19 mouse cellular contexts compared by ENCODE assay signal in the genomic region with DNA sequence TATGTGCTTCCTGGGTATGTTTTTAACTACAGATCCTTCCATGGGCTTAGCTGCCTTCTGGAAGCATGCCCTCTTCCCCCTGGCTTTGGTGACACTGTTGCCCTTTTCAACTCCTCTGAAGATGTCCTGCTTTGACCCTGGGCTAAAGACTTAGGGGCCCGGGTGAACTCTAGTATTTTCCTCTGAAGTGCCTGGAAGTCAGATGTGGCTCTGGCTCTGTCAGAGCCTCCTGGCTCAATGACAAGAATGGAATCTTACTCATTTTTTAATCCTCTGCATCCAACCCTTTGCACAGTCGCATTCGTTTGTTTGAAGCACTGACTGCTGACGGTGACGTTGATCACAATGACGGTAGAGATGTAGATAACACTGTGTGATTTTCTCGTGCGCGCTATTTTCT. TPM values are rescaled to one million over a fixed set of nuclear protein-coding genes. Genes with fewer than 3 reads are reported as not detected.
DNase-seq lines count a peak whose midpoint lies in the region; ATAC-seq and TF ChIP-seq lines count a peak whose summit lies in the region.
"Had no signal": no experiment of that assay in that cellular context is flagged by ENCODE, and none has a peak within 500 bp of the region (broad histone marks: within the 10 kb centered on the region; RNA-seq: fewer than 3 reads in every experiment).

No protein-coding gene starts in this region.

- WGBS in heart, embryonic 12.5 days: 44% methylated on average over 9 of the region's 9 CpGs
- WGBS in lung, embryonic 14.5 days: 24% methylated on average over 9 of the region's 9 CpGs
- WGBS in heart, embryonic 14.5 days: 29% methylated on average over 9 of the region's 9 CpGs

- H3K27me3 ChIP-seq in heart, embryonic 12.5 days (replicated peaks): no peaks in the 10 kb centered on the region
- no peaks in the 10 kb centered on the region for H3K27me3 ChIP-seq in lung, embryonic 14.5 days (ENCODE audit: insufficient read depth, low read length)
- no peaks in the 10 kb centered on the region for H3K27me3 ChIP-seq in heart, embryonic 14.5 days (ENCODE audit: control insufficient read depth, insufficient read depth, low read length)
- H3K27me3 ChIP-seq: limb, embryonic 12.5 days; megakaryocyte, embryonic 14.5 days; Patski had no signal

- peak; percentile 53 for DNase-seq in adrenal gland, adult 2 months
- no peak for DNase-seq in adrenal gland, postnatal 4 days (ENCODE audit: low spot score in 2 of 2)
- DNase-seq in heart, adult 8-10 months (ENCODE audit: low spot score): peak; percentile 47
- DNase-seq in lung, embryonic 14.5 days: peak; percentile 66
- DNase-seq in lung, adult 18-20 months: no peak
- DNase-seq in ovary, adult 18-20 months (ENCODE audit: low spot score): no peak
- DNase-seq: adrenal gland, adult 8-10 months; cerebellum, postnatal 14 days; right cerebral cortex, postnatal 14 days; thymus, postnatal 14 days had no signal

- no peak overlapping the region for H3K4me2 ChIP-seq in heart, embryonic 12.5 days
- H3K4me2 ChIP-seq in lung, embryonic 14.5 days: no peak overlapping the region
- peak overlapping the region; percentile 11; the same call in 1 of the 2 replicates for H3K4me2 ChIP-seq in heart, embryonic 14.5 days (ENCODE audit: low read length)
- H3K4me2 ChIP-seq: limb, embryonic 12.5 days had no signal

- H3K9me3 ChIP-seq in heart, embryonic 12.5 days (replicated peaks): no peaks in the 10 kb centered on the region
- no peaks in the 10 kb centered on the region for H3K9me3 ChIP-seq in lung, embryonic 14.5 days (ENCODE audit: low read depth, low read length)
- H3K9me3 ChIP-seq in heart, embryonic 14.5 days (ENCODE audit: control insufficient read depth, low read length): no peaks in the 10 kb centered on the region
- H3K9me3 ChIP-seq: limb, embryonic 12.5 days; megakaryocyte, embryonic 14.5 days had no signal

- H3K36me3 ChIP-seq in heart, embryonic 12.5 days: no peaks in the 10 kb centered on the region
- no peaks in the 10 kb centered on the region for H3K36me3 ChIP-seq in lung, embryonic 14.5 days (ENCODE audit: insufficient read depth)
- H3K36me3 ChIP-seq in heart, embryonic 14.5 days (ENCODE audit: control insufficient read depth, insufficient read depth, low read length): no peaks in the 10 kb centered on the region
- H3K36me3 ChIP-seq: limb, embryonic 12.5 days had no signal

- H3K4me1 ChIP-seq in heart, embryonic 12.5 days (replicated peaks): peaks cover 15% of the 10 kb centered on the region
- H3K4me1 ChIP-seq in lung, embryonic 14.5 days (ENCODE audit: insufficient read depth): 0 out of 2 replicates have a peak, but pooled peaks cover 6% of the 10 kb centered on the region
- H3K4me1 ChIP-seq in heart, embryonic 14.5 days (ENCODE audit: control insufficient read depth in 2 of 2, insufficient read depth in 2 of 2, low read length in 2 of 2): peaks cover 10 to 11% of the 10 kb centered on the region in 2 experiments

- no peak overlapping the region for H3K27ac ChIP-seq in heart, embryonic 12.5 days (ENCODE audit: poor library complexity, severe bottlenecking)
- H3K27ac ChIP-seq in lung, embryonic 14.5 days (ENCODE audit: low read depth): no peak overlapping the region
- H3K27ac ChIP-seq in heart, embryonic 14.5 days (replicated peaks in 1 of 2; ENCODE audit: control insufficient read depth in 1 of 2, insufficient read depth in 1 of 2, low read depth in 2 of 2, low read length in 2 of 2): no peak overlapping the region
- H3K27ac ChIP-seq: limb, embryonic 12.5 days; liver, embryonic 14.5 days; stomach, postnatal 0 days had no signal

- no peak overlapping the region for H3K4me3 ChIP-seq in heart, embryonic 12.5 days
- no peak overlapping the region for H3K4me3 ChIP-seq in lung, embryonic 14.5 days (ENCODE audit: low read depth, low read length)
- H3K4me3 ChIP-seq in heart, embryonic 14.5 days (ENCODE audit: control insufficient read depth in 1 of 2, insufficient read depth in 1 of 2, low read depth in 1 of 2, low read length in 2 of 2): no peak overlapping the region
- H3K4me3 ChIP-seq: limb, embryonic 12.5 days; megakaryocyte, embryonic 14.5 days had no signal

- H3K9ac ChIP-seq in heart, embryonic 12.5 days: no peak overlapping the region
- no peak overlapping the region; the same call in 1 of the 2 replicates for H3K9ac ChIP-seq in lung, embryonic 14.5 days
- H3K9ac ChIP-seq in heart, embryonic 14.5 days (ENCODE audit: low read length): no peak overlapping the region
- H3K9ac ChIP-seq: limb, embryonic 12.5 days; liver, embryonic 14.5 days had no signal

- no peak for TF ChIP-seq CTCF in lung, embryonic 14.5 days (IDR thresholded peaks at IDR 0.05; ENCODE audit: low read depth)

- no peak for ATAC-seq in heart, embryonic 12.5 days (ENCODE audit: insufficient number of reproducible peaks, low FRiP score)
- peak; percentile 62; the same call in 1 of the 2 replicates for ATAC-seq in lung, embryonic 14.5 days (ENCODE audit: insufficient read depth)
- no peak for ATAC-seq in heart, embryonic 14.5 days (ENCODE audit: insufficient number of reproducible peaks, insufficient read depth, low FRiP score, low read depth)
- ATAC-seq: inflammation-experienced regulatory T-cells, adult 6 months; midbrain, embryonic 16.5 days; Patski had no signal

RNA-seq across cellular contexts. Expression of gene Gadd45a, which starts 45.0 kb away (rescaled TPM):
- total RNA-seq in adrenal gland, adult 2 months (2021): 10 to 100 TPM; 15.3 to 51.4 TPM
- 77.3 and 93.9 TPM in 2 replicates for polyA plus RNA-seq in adrenal gland, adult 2 months (2012; rRNA removed)
- 10 to 100 TPM; 18.1 to 21.9 TPM for total RNA-seq in adrenal gland, postnatal 4 days (2021)
- 10 to 100 TPM; 13.8 to 30.6 (median 20.8) TPM for total RNA-seq in heart, adult 8-10 months (2022)
- polyA plus RNA-seq in heart, embryonic 12.5 days (2016; fragmentation: Nextera tagmentation; extraction: Ambion mirVana): 11.9 and 12.7 TPM in 2 replicates
- 9.9 and 13.0 TPM in 2 replicates for polyA plus RNA-seq in lung, embryonic 14.5 days (2014; fragmentation: Nextera tagmentation; extraction: Ambion mirVana)
- polyA plus RNA-seq in heart, embryonic 14.5 days (2014; fragmentation: Nextera tagmentation; extraction: Ambion mirVana): 4.4 TPM in 2 replicates

Comparison
In these comparisons a context has a peak if more than half of its experiments do, and no peak if none do; other contexts are left out.
1. DNase-seq: peak in adrenal gland, adult 2 months (single experiment), heart, adult 8-10 months (single experiment) and lung, embryonic 14.5 days (single experiment); none in adrenal gland, postnatal 4 days (0 of 2), lung, adult 18-20 months (0 of 2) and ovary, adult 18-20 months (single experiment).